Mouse (Mus musculus) gastrocnemius, postnatal 25 days (tissue): Measurements from ENCODE around the gene Mrps12. TPM values are rescaled to one million over a fixed set of nuclear protein-coding genes. Genes with fewer than 3 reads are reported as not detected.
"Not testable (repeated sequence)": the region's sequence is repeated elsewhere in the genome, so short reads cannot be mapped to it uniquely, and the experiment has no call there.

Experiments
- DNase-seq: peaks from one replicate; pipeline ENCODE4 v3.0.0; 2022
- total RNA-seq, 2 experiments: library from RNA; stranded (reverse); gene quantifications; 1 replicate in 1 of 2; 2 replicates in 1 of 2; pipeline ENCODE4 v1.2.3; 2021

The Mrps12 gene
- total RNA-seq, 2 experiments from 2014 or later = 35.2 to 46.5 TPM

GRCm38 (mm10) chr7:28709454-28709853 lies 32.2 kb downstream of the Mrps12 start:
- DNase-seq = no peak

GRCm38 (mm10) chr7:28702601-28703143 lies 38.9 kb downstream of the Mrps12 start:
- no peak for DNase-seq

GRCm38 (mm10) chr7:28701306-28701705 lies 40.3 kb downstream of the Mrps12 start:
- DNase-seq = not testable (repeated sequence)

GRCm38 (mm10) chr7:28700269-28700668 lies 41.4 kb downstream of the Mrps12 start:
- no peak for DNase-seq

- DNase-seq = no peak
Measured at GRCm38 (mm10) chr7:28697277-28697676, 44.3 kb downstream of the Mrps12 start.

- no peak for DNase-seq
Measured at GRCm38 (mm10) chr7:28694966-28695511, 46.6 kb downstream of the Mrps12 start.

- no peak for DNase-seq
Measured at GRCm38 (mm10) chr7:28694423-28694822, 47.2 kb downstream of the Mrps12 start.

- DNase-seq = peak; percentile 57
Measured at GRCm38 (mm10) chr7:28693321-28693966, 48.2 kb downstream of the Mrps12 start.

- peak; percentile 9 for DNase-seq
Measured at GRCm38 (mm10) chr7:28692545-28693320, 48.9 kb downstream of the Mrps12 start, which contains the start of gene Fbxo27. Gene Fbxo27, plus strand, starts transcription at chr7:28692849.

- DNase-seq = no peak
Measured at GRCm38 (mm10) chr7:28691075-28691474, 50.5 kb downstream of the Mrps12 start.

Other genes with a start within 250 kb of the Mrps12 start
- gene Ifnl2, start 231.4 kb downstream of the Mrps12 start, total RNA-seq = not detected
- gene Ifnl3, start 219.0 kb downstream of the Mrps12 start, total RNA-seq = not detected
- not detected for gene Sycn, start 200.9 kb downstream of the Mrps12 start, total RNA-seq
- not detected for gene Nccrp1, start 194.6 kb downstream of the Mrps12 start, total RNA-seq
- 10 to 100 TPM in 1 of 2 experiments, 1 to 10 TPM in 1; 9.8 to 14.0 TPM for gene Samd4b, start 143.7 kb downstream of the Mrps12 start, total RNA-seq
- gene Pak4, start 143.6 kb downstream of the Mrps12 start, total RNA-seq = 1 to 10 TPM; 3.0 TPM
- gene Acp7, start 110.5 kb downstream of the Mrps12 start, total RNA-seq = not detected
- gene Fbxo27, start 49.0 kb downstream of the Mrps12 start, total RNA-seq = 1 to 10 TPM in 1 of 2 experiments, under 1 TPM in 1; 0.74 to 1.3 TPM
- gene Fbxo17, start 25.0 kb downstream of the Mrps12 start, total RNA-seq = 1 to 10 TPM; 5.7 to 6.0 TPM
- gene Sars2, start 172 bp upstream of the Mrps12 start, total RNA-seq = 10 to 100 TPM; 13.5 to 15.6 TPM
- not detected for gene Ccer2, start 14.4 kb upstream of the Mrps12 start, total RNA-seq
- 10 to 100 TPM; 81.6 to 82.3 TPM for gene Sirt2, start 24.9 kb upstream of the Mrps12 start, total RNA-seq
- gene Nfkbib, start 25.7 kb upstream of the Mrps12 start, total RNA-seq = 10 to 100 TPM; 24.4 to 27.9 TPM
- gene Rinl, start 47.1 kb upstream of the Mrps12 start, total RNA-seq = under 1 TPM; 0.51 to 0.78 TPM
- 100 to 1,000 TPM; 118 to 120 TPM for gene Hnrnpl, start 66.7 kb upstream of the Mrps12 start, total RNA-seq
- 100 to 1,000 TPM; 185 to 241 TPM for gene Ech1, start 83.4 kb upstream of the Mrps12 start, total RNA-seq
- gene Lgals4, start 92.0 kb upstream of the Mrps12 start, total RNA-seq = 1 to 10 TPM; 3.2 to 5.4 TPM
- gene Lgals7, start 122.0 kb upstream of the Mrps12 start, total RNA-seq = not detected
- gene Capn12, start 139.6 kb upstream of the Mrps12 start, total RNA-seq = under 1 TPM in 1 of 2 experiments, not detected in 1; 0.10 TPM
- 10 to 100 TPM; 36.7 to 45.8 TPM for gene Actn4, start 220.5 kb upstream of the Mrps12 start, total RNA-seq
- 100 to 1,000 TPM; 116 to 137 TPM for gene Eif3k, start 240.0 kb upstream of the Mrps12 start, total RNA-seq
- under 1 TPM; 0.29 to 0.36 TPM for gene Map4k1, start 240.2 kb upstream of the Mrps12 start, total RNA-seq